Mouse (Mus musculus) embryonic facial prominence, embryonic 11.5 days (tissue): Measurements from ENCODE around the gene Leo1. TPM values are rescaled to one million over a fixed set of nuclear protein-coding genes. Genes with fewer than 3 reads are reported as not detected.

ENCODE experiments used
- ATAC-seq: fragments of 200-750 bp; cut with Nextera tagmentation; replicated peaks from 2 replicates; pipeline ENCODE4 v1.8.0; 2017; ENCODE audit warnings: low read depth; ENCODE audit not compliant: insufficient number of reproducible peaks, low FRiP score, low TSS enrichment
- DNase-seq: peaks from one replicate; pipeline ENCODE4 v3.0.0-alpha.2; 2015; ENCODE audit warnings: low spot score
- H3K27ac ChIP-seq: fragments of 300-500 bp; sonication (generic); replicated peaks from 2 replicates; pipeline ENCODE4 v1.5.1; 2014; ENCODE audit warnings: mild to moderate bottlenecking, low read depth, low read length, control low read depth
- H3K27me3 ChIP-seq: fragments of 300-500 bp; sonication (generic); 2 replicates; pipeline ENCODE4 v1.6.1; 2014; ENCODE audit warnings: mild to moderate bottlenecking, low read length, moderate library complexity, mixed read lengths; ENCODE audit not compliant: control insufficient read depth, insufficient read depth
- H3K36me3 ChIP-seq: fragments of 300-500 bp; sonication (generic); replicated peaks from 2 replicates; pipeline ENCODE4 v1.6.1; 2014; ENCODE audit warnings: low read depth, mild to moderate bottlenecking, low read length, moderate library complexity, mixed read lengths; ENCODE audit not compliant: control insufficient read depth, insufficient read depth
- H3K4me1 ChIP-seq: fragments of 300-500 bp; sonication (generic); 2 replicates; pipeline ENCODE4 v1.6.1; 2014; ENCODE audit warnings: low read length, mixed read lengths; ENCODE audit not compliant: control insufficient read depth, insufficient read depth
- H3K4me2 ChIP-seq: fragments of 300-500 bp; sonication (generic); 2 replicates; pipeline ENCODE4 v1.6.1; 2014; ENCODE audit warnings: low read depth, mild to moderate bottlenecking, control low read depth, low read length, moderate library complexity
- H3K4me3 ChIP-seq: fragments of 300-500 bp; sonication (generic); 2 replicates; pipeline ENCODE4 v1.5.1; 2014; ENCODE audit warnings: low read depth, low read length, control low read depth
- H3K9ac ChIP-seq: fragments of 300-500 bp; sonication (generic); replicated peaks from 2 replicates; pipeline ENCODE4 v1.6.1; 2014; ENCODE audit warnings: mild to moderate bottlenecking, control low read depth, low read length
- H3K9me3 ChIP-seq: fragments of 300-500 bp; sonication (generic); replicated peaks from 2 replicates; pipeline ENCODE4 v1.6.1; 2016; ENCODE audit warnings: mild to moderate bottlenecking, low read length, inconsistent platforms, mixed read lengths; ENCODE audit not compliant: control insufficient read depth
- WGBS: fragments of 180-500 bp; shearing (Covaris S2); extraction: QIAGEN DNeasy Blood & Tissue Kit; methylation state at CpG from one replicate; pipeline ENCODE4 v1.1.7; 2014; 5-methylcytosine and 5-hydroxymethylcytosine counted together
- polyA plus RNA-seq: library from polyadenylated mRNA; unstranded; fragments of >200 nt; fragmentation: Nextera tagmentation; extraction: Ambion mirVana; gene quantifications from 2 replicates; pipeline ENCODE4 v1.2.1, GENCODE M21; 2014

The Leo1 gene
- polyA plus RNA-seq, 1 experiment from 2014 or later = 50.7 TPM

DNA sequence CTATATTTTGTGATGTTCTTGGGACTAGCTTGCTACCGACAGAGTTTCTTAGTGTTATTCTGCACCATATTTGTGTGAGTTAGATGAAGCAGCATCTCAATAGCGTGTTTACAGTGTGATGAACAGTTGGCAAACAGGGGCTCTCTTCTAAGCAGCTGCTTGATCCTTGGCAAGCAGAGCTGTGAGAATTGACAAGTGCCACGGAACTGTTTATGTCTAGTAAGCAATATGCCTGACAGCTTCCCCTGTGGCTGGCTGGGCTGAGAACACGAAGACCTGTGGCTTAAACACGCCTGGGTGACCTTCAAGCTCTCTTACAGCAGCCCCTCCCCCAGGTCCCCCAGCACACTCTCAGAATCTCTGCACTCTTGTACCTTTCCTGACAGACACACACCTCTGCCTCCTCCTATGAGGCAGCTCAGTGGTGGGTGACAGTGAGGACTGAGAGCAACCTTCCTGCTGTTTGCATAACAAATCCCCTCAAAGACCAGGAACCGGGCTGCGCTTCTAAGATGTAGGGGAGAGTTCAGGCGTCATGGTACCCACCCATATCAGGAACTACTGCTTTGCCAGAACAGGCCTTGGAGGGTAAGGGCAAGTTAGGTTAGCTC is 21.8 kb downstream of the Leo1 start:
- Histone ChIP-seq H3K4me1 (no peaks in the 10 kb centered on the region), H3K9ac (no peak overlapping the region), H3K4me3 (no peak overlapping the region), H3K27me3 (no peaks in the 10 kb centered on the region), H3K9me3 (no peaks in the 10 kb centered on the region), H3K4me2 (no peak overlapping the region), H3K27ac (no peak overlapping the region), H3K36me3 (peaks cover 16% of the 10 kb centered on the region)
- DNase-seq = no peak
- ATAC-seq = no peak
- WGBS = 78% methylated on average over 8 of the region's 8 CpGs

GRCm38 (mm10) chr9:75465856-75466255 is 24.5 kb downstream of the Leo1 start:
- no peak overlapping the region for H3K27ac ChIP-seq
- WGBS = 93% methylated on average over 9 of the region's 9 CpGs
- no peak for ATAC-seq
- DNase-seq = no peak
- no peak overlapping the region for H3K4me2 ChIP-seq
- H3K36me3 ChIP-seq = peaks cover 11% of the 10 kb centered on the region
- no peaks in the 10 kb centered on the region for H3K27me3 ChIP-seq
- H3K4me1 ChIP-seq = no peaks in the 10 kb centered on the region
- H3K9ac ChIP-seq = no peak overlapping the region
- H3K4me3 ChIP-seq = no peak overlapping the region
- no peaks in the 10 kb centered on the region for H3K9me3 ChIP-seq

DNA sequence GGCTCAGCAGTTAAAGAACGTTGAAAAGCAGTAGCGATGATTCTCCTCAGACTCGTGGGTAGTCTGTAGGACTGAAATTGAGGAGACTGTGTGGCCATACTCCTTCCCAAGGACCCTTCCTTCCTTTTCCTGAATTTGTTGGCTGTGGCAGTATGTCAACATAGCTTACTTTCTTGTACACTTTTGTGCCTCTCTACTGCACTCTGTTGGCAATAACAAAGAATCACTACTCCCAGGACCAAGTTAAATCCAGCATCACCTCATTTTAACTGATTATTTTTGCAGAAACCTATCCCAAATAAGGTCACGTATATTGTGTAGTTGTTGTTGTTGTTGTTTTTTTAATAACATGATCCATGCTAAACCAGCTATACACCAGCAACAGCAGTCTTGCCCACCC is 25.3 kb downstream of the Leo1 start:
- H3K36me3 ChIP-seq = peaks cover 7% of the 10 kb centered on the region
- no peak for ATAC-seq
- WGBS = 88% methylated on average over 4 of the region's 4 CpGs

DNA sequence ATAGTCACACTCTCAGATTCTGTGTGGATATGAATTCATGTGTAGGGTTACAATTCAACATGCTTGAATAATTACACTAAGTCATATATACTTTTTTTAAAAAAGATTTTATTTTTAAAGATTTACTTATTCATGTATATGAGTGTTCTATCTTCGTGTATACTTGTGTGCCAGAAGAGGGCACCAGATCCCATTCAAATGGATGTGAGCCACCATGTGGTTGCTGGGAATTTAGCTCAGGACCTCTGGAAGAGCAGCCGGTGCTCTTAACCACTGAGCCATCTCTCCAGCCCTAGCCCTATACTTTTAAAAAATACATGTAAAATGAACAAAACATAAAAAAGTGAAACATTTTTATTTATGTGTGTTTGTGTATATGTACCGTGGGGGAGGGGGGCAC is 26.3 kb downstream of the Leo1 start:
- Histone ChIP-seq H3K36me3 (peaks cover 7% of the 10 kb centered on the region), H3K27ac (no peak overlapping the region), H3K4me1 (no peaks in the 10 kb centered on the region), H3K4me3 (no peak overlapping the region), H3K9me3 (no peaks in the 10 kb centered on the region), H3K9ac (no peak overlapping the region), H3K27me3 (no peaks in the 10 kb centered on the region), H3K4me2 (no peak overlapping the region)
- WGBS = 96% methylated on average over 3 of the region's 3 CpGs
- ATAC-seq = no peak
- no peak for DNase-seq

More for the DNA sequence above, 25.3 kb downstream of the Leo1 start:
- Histone ChIP-seq H3K27ac (no peak overlapping the region), H3K4me1 (no peaks in the 10 kb centered on the region), H3K9me3 (no peaks in the 10 kb centered on the region), H3K9ac (no peak overlapping the region), H3K4me2 (no peak overlapping the region), H3K4me3 (no peak overlapping the region), H3K27me3 (no peaks in the 10 kb centered on the region)
- no peak for DNase-seq

GRCm38 (mm10) chr9:75468297-75468696 is 27.0 kb downstream of the Leo1 start:
- no peak overlapping the region for H3K9ac ChIP-seq
- H3K27ac ChIP-seq = no peak overlapping the region
- 78% methylated on average over 14 of the region's 14 CpGs for WGBS
- H3K36me3 ChIP-seq = peaks cover 7% of the 10 kb centered on the region
- peak; percentile 8 for DNase-seq
- ATAC-seq = no peak
- no peaks in the 10 kb centered on the region for H3K27me3 ChIP-seq
- H3K4me1 ChIP-seq = no peaks in the 10 kb centered on the region
- no peak overlapping the region for H3K4me3 ChIP-seq
- no peak overlapping the region for H3K4me2 ChIP-seq
- H3K9me3 ChIP-seq = no peaks in the 10 kb centered on the region

- H3K9ac ChIP-seq = no peak overlapping the region
- no peak for DNase-seq
- ATAC-seq = no peak
- H3K36me3 ChIP-seq = no peaks in the 10 kb centered on the region
- H3K27ac ChIP-seq = no peak overlapping the region
- no peaks in the 10 kb centered on the region for H3K4me1 ChIP-seq
- H3K4me3 ChIP-seq = no peak overlapping the region
- WGBS = 75% methylated on average over 3 of the region's 3 CpGs
- no peak overlapping the region for H3K4me2 ChIP-seq
- no peaks in the 10 kb centered on the region for H3K9me3 ChIP-seq
- H3K27me3 ChIP-seq = no peaks in the 10 kb centered on the region
Measured at GRCm38 (mm10) chr9:75477212-75477611, 35.9 kb downstream of the Leo1 start.

- Histone ChIP-seq H3K4me3 (no peak overlapping the region), H3K27me3 (no peaks in the 10 kb centered on the region), H3K27ac (no peak overlapping the region), H3K4me1 (no peaks in the 10 kb centered on the region), H3K36me3 (no peaks in the 10 kb centered on the region), H3K4me2 (no peak overlapping the region), H3K9me3 (no peaks in the 10 kb centered on the region), H3K9ac (no peak overlapping the region)
- 62% methylated on average over 8 of the region's 8 CpGs for WGBS
- ATAC-seq = no peak
- DNase-seq = no peak
Measured at GRCm38 (mm10) chr9:75479106-75479725, 37.9 kb downstream of the Leo1 start.

DNA sequence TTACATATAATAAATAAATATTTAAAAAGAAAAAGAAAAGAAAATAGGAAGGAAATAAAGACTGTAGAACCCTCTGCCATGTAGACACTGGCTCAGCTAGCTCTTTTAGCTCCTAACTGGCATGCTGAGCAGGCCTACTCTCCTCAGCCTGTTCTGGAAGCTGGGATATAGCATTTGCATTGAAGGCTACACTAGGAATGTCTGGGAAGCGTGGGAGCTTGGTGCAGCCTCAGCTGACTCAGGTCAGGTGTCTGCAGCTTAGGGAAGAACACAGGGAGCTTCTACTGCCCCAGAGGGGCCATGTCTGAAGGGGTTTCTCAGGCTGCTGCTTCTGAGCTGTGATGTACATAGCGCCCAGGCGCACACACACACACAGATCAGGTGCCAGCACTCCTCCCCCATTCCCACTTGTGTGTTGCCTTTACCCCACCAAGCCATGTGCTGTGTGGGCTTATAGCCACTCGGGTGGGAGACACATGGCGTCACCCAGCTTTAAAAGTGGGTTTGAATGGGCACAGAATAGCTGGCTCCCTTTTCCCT is 39.3 kb downstream of the Leo1 start:
- DNase-seq (no peak), ATAC-seq (no peak)
- H3K9me3 ChIP-seq = no peaks in the 10 kb centered on the region
- H3K36me3 ChIP-seq = no peaks in the 10 kb centered on the region
- H3K4me2 ChIP-seq = no peak overlapping the region
- no peak overlapping the region for H3K4me3 ChIP-seq
- H3K27me3 ChIP-seq = no peaks in the 10 kb centered on the region
- no peaks in the 10 kb centered on the region for H3K4me1 ChIP-seq
- no peak overlapping the region for H3K27ac ChIP-seq
- 88% methylated on average over 5 of the region's 5 CpGs for WGBS
- H3K9ac ChIP-seq = no peak overlapping the region
